Mouse (Mus musculus) fibroblast of lung, adult 2 months (primary cell): ENCODE data around the gene Olfr553.
"Not testable (repeated sequence)": the region's sequence is repeated elsewhere in the genome, so short reads cannot be mapped to it uniquely, and the experiment has no call there.

ENCODE experiments used
- DNase-seq: peaks from one replicate; pipeline ENCODE4 v3.0.0-alpha.2; 2011; ENCODE audit warnings: low read depth

Olfr553 gene

GRCm38 (mm10) chr7:102618118-102618517 is at the start of gene Olfr553:
Olfr553 (minus strand) TSS chr7:102618218.
- no peak for DNase-seq

- DNase-seq: peak; percentile 7
Measured at GRCm38 (mm10) chr7:102665378-102665777, 47.4 kb upstream of the Olfr553 start.

- no peak for DNase-seq
Measured at GRCm38 (mm10) chr7:102664599-102664998, 46.6 kb upstream of the Olfr553 start, which contains the start of gene Olfr556. Olfr556 (plus strand) TSS chr7:102664899.

- no peak for DNase-seq
Measured at GRCm38 (mm10) chr7:102658523-102658922, 40.5 kb upstream of the Olfr553 start, which contains the start of gene Olfr555. Olfr555 (plus strand) TSS chr7:102658823.

GRCm38 (mm10) chr7:102644945-102645344 is 26.9 kb upstream of the Olfr553 start:
- not testable (repeated sequence) for DNase-seq

- DNase-seq: no peak
Measured at GRCm38 (mm10) chr7:102638132-102638531, 20.1 kb upstream of the Olfr553 start, which contains the start of gene Olfr554. Olfr554 (plus strand) TSS chr7:102638432.

GRCm38 (mm10) chr7:102636665-102637064 is 18.6 kb upstream of the Olfr553 start:
- DNase-seq: peak; percentile 20

- DNase-seq: not testable (repeated sequence)
Measured at GRCm38 (mm10) chr7:102620368-102620767, 2.4 kb upstream of the Olfr553 start.

- DNase-seq: no peak
Measured at GRCm38 (mm10) chr7:102619608-102620007, 1.6 kb upstream of the Olfr553 start.

- no peak for DNase-seq
Measured at GRCm38 (mm10) chr7:102597378-102598031, 20.5 kb downstream of the Olfr553 start, which contains the start of gene Olfr552. Olfr552 (plus strand) TSS chr7:102597770.

- no peak for DNase-seq
Measured at GRCm38 (mm10) chr7:102591786-102592185, 26.2 kb downstream of the Olfr553 start, which contains the start of gene Olfr551. Olfr551 (minus strand) TSS chr7:102591886.

- DNase-seq: no peak
Measured at GRCm38 (mm10) chr7:102575998-102576397, 42.0 kb downstream of the Olfr553 start.

GRCm38 (mm10) chr7:102573174-102573830 is 44.7 kb downstream of the Olfr553 start:
- DNase-seq: no peak

- no peak for DNase-seq
Measured at GRCm38 (mm10) chr7:102571142-102571541, 46.9 kb downstream of the Olfr553 start, which contains the start of gene Olfr550. Olfr550 (plus strand) TSS chr7:102571442.

GRCm38 (mm10) chr7:102566219-102566618 is 51.8 kb downstream of the Olfr553 start:
- no peak for DNase-seq

GRCm38 (mm10) chr7:102564999-102565997 is 52.7 kb downstream of the Olfr553 start, which contains the start of gene Trim21:
Trim21 (minus strand) TSS chr7:102565486.
- peak; percentile 79 for DNase-seq
